Mouse (Mus musculus): ENCODE results near the gene Lst1. TPM values are rescaled to one million over a fixed set of nuclear protein-coding genes. Genes with fewer than 3 reads are reported as not detected.

Lst1 gene
- polyA plus RNA-seq, 1 experiment from 2014 or later, result 4.7 TPM

DNA sequence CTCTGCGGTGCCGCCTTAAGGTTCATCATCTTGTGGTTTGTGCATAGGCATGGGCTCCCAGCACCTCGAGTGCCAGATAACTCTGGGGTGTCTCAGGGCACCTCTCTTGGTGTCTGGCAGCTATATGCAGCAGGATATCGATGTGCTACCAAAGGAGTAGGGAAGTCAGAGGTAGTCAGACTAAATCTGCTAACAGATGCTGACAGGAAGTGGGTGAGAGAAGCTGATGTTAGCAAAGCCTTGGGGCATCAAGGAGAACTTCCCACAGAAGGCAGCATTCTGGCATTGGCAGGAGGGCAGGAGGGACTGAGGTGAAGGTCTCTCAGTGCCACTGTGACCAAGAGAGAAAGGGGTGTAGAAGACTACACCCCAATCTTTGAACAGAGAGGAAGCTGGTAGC, 1.9 kb upstream of the Lst1 start:
- WGBS, result 76% methylated on average over 4 of the region's 4 CpGs
- H3K36me3 ChIP-seq (replicated peaks), result no peaks in the 10 kb centered on the region

DNA sequence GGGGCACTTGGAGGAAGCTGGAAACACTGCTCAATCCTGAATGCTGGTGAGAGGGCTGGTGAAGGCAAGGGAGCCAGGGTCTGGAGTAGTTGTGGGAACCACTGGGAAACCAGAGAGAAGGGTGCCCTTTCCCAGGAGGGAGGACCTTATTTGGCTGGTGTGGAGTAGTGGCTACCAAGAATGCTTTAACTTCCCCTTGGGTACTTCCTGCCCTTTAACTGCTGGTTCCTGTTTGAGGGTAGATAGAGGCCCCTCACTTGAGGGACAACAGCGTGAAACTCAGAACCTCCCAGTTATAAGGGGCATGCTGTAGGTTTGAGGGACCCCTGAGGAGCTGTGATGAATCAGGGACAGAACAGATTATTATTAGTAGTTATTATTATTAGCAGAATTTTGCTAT, 947 bp upstream of the Lst1 start:
- Histone ChIP-seq H3K9me3 (no peaks in the 10 kb centered on the region), H3K27ac (0 out of 2 replicates have a peak overlapping the region, but pooled peaks have one; percentile 15), H3K4me3 (no peak overlapping the region), H3K36me3 (replicated peaks) (no peaks in the 10 kb centered on the region), H3K4me1 (peaks cover 30% of the 10 kb centered on the region), H3K27me3 (ENCODE audit: poor library complexity, severe bottlenecking) (peaks cover 10% of the 10 kb centered on the region)
- DNase-seq (ENCODE audit: extremely low spot score, low spot score), result no peak
- WGBS, result 65% methylated on average over 1 of the region's 1 CpGs

More for the DNA sequence above, 1.9 kb upstream of the Lst1 start:
- H3K4me3 ChIP-seq, result no peak overlapping the region
- H3K27me3 ChIP-seq (ENCODE audit: poor library complexity, severe bottlenecking), result peaks cover 19% of the 10 kb centered on the region
- H3K27ac ChIP-seq, result no peak overlapping the region
- no peak for DNase-seq (ENCODE audit: extremely low spot score, low spot score)
- no peaks in the 10 kb centered on the region for H3K9me3 ChIP-seq
- H3K4me1 ChIP-seq, result peaks cover 34% of the 10 kb centered on the region

DNA sequence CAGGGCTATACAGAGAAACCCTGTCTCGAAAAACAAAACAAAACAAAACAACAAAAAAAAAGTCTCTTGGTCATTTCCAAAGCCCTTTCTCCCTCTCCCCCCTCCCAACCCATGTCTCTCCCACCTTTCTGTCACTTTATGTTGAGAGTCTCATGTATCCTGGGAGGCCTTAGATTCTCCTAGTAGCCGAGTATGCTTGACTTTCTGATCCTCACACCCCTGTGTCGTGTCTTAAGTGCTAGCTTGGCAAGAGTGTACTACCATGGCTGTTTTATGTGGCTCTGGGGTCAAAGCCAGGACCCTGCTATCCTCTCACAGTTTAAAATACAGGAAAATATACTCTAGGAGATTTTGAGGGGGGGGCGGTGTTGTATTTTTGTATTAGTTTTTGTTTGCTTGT, 894 bp downstream of the Lst1 start:
- H3K9me3 ChIP-seq, result no peaks in the 10 kb centered on the region
- H3K4me1 ChIP-seq, result peaks cover 27% of the 10 kb centered on the region
- no peak overlapping the region for H3K4me3 ChIP-seq
- 0 out of 2 replicates have a peak overlapping the region, but pooled peaks have one; percentile 53 for H3K27ac ChIP-seq
- 79% methylated on average over 4 of the region's 4 CpGs for WGBS
- H3K36me3 ChIP-seq (replicated peaks), result no peaks in the 10 kb centered on the region
- DNase-seq (ENCODE audit: extremely low spot score, low spot score), result no peak
- no peaks in the 10 kb centered on the region for H3K27me3 ChIP-seq (ENCODE audit: poor library complexity, severe bottlenecking)

DNA sequence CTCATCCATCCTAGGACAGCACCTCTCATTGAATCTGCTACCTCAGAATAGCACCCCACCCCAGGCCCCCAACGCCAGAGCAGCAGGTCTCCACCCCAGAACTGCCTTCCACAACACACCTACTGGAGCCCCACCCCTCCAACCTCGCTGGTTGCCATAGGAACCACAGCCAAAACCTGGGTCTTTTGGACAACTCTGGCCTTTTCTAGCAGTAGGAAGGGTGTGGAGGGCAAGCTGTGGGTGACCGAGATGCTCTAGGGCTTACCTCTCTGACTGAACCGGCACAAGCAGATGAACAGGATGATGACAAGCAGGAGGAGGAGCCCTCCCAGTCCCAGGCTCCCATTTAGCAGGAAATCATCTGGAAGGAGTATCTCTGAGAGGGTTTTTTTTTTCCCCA, 1.6 kb downstream of the Lst1 start:
- DNase-seq (ENCODE audit: extremely low spot score, low spot score), result peak; percentile 40
- Histone ChIP-seq H3K4me1 (peaks cover 27% of the 10 kb centered on the region), H3K27me3 (ENCODE audit: poor library complexity, severe bottlenecking) (no peaks in the 10 kb centered on the region), H3K36me3 (replicated peaks) (no peaks in the 10 kb centered on the region), H3K27ac (peak overlapping the region; percentile 86), H3K4me3 (peak overlapping the region; percentile 57), H3K9me3 (no peaks in the 10 kb centered on the region)
- under 1% methylated on average over 4 of the region's 4 CpGs for WGBS

DNA sequence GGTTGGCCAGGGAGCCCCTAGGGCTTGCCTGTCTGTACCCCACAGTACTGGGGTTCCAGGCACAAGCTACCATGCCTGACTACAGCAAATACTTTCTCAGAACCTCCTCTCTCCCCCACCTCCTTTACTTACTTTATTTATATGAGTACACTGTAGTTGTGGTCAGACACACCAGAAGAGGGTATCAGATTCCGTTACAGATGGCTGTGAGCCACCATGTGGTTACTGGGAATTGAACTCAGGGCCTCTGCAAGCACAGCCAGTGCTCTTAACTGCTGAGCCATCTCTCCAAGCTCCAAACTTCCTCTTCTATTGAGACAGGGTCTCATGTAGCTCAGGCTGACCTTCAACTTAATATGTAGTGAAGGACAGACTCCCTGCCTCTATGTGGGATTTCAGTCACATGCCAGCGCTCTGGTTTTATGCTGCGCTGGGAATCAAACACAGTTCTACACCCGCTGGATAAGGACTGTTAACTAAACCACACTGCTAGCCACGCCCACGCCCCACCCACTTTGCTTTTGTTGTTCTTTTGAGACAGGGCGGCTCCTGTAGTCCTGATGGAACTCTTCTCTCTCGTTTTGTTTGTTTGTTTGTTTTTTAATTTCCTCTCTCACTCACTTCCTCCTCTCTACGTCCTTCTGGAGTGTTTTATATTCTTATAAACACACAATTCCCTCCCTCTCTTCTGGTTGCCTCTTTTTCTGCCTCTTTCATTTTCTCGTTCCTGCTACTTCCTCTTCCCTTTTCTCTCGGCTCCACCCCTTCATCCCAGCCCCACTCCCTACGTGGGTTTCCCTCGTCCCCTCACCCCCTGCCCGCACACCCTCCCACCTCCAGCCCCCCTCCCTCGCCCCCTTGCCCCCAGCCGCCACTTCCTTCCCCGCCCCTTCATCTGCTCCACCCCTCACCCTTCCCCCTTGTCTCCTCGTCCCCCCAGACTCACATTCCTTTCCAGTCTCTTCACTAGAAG, 2.3 kb downstream of the Lst1 start:
- H3K27me3 ChIP-seq (ENCODE audit: poor library complexity, severe bottlenecking), result no peaks in the 10 kb centered on the region
- H3K27ac ChIP-seq, result peak overlapping the region; percentile 86
- no peaks in the 10 kb centered on the region for H3K36me3 ChIP-seq (replicated peaks)
- peaks cover 27% of the 10 kb centered on the region for H3K4me1 ChIP-seq
- H3K4me3 ChIP-seq, result peak overlapping the region; percentile 57
- H3K9me3 ChIP-seq, result no peaks in the 10 kb centered on the region
- 4% methylated on average over 18 of the region's 18 CpGs for WGBS
- peak; percentile 62 for DNase-seq (ENCODE audit: extremely low spot score, low spot score)

DNA sequence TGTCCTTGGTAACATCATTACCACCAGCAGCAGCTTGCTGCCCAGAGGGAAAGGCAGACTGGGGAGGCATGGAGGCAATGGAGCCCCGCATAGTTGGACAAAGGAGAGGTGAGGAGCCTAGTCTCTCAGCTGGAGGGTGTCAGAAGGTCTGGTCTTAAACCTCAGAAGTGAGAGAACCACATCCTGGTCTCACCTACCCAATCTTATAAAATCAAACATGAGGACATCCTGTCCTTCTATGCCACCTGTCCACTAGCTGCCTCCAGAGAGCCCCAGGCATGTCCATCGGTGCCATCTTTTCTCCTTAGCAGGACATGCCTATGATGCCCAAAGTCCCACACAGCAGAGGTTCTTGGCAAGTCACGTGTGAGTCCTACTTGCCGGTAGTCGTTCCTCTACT, 8.1 kb downstream of the Lst1 start:
- Histone ChIP-seq H3K36me3 (replicated peaks) (no peaks in the 10 kb centered on the region), H3K4me1 (0 out of 2 replicates have a peak, but pooled peaks cover 3% of the 10 kb centered on the region), H3K9me3 (no peaks in the 10 kb centered on the region), H3K4me3 (no peak overlapping the region), H3K27ac (no peak overlapping the region), H3K27me3 (ENCODE audit: poor library complexity, severe bottlenecking) (no peaks in the 10 kb centered on the region)
- WGBS, result 92% methylated on average over 5 of the region's 5 CpGs
- no peak for DNase-seq (ENCODE audit: extremely low spot score, low spot score)

DNA sequence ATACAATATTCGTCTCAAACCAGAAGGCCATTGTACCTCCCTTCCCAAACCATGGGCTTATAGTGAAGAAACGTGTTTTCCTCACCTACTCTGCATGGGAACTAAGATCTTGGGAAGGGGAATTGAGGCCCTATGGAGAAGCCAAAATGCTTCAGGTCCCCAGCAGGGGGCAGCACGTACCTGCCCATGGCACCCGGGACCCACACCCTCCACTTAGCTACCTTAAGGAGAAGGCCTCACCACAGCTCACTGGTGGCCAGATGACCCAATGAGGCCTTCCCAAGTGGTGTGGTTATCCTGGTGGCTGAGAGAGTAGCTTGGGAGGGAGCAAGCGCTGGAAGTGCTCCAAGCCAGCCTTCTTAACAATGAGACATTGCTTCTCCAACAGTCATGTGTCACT, 9.7 kb downstream of the Lst1 start:
- WGBS, result 16% methylated on average over 5 of the region's 5 CpGs
- H3K36me3 ChIP-seq (replicated peaks), result no peaks in the 10 kb centered on the region

DNA sequence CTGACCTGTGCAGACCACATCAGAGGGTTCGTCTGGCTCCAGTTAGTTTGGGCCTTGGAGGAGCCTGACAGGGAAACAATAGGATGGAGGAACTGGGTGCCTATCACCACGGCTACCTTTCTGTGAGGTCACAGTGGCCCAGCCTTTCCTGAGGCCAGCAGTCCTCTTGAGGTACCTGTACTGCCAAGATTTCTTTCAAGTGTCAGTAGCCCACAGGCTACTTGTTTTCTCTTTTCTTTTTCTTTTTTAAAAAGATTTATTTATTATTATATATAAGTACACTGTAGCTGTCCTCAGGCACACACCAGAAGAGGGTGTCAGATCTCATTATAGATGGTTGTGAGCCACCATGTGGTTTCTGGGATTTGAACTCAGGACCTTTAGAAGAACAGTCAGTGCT, 12.3 kb downstream of the Lst1 start, which contains the start of gene Aif1:
Gene Aif1 (minus strand): TSS at position 101 of the 400 bp plus-strand sequence.
- DNase-seq (ENCODE audit: extremely low spot score, low spot score), result no peak
- Histone ChIP-seq H3K4me1 (0 out of 2 replicates have a peak, but pooled peaks cover 3% of the 10 kb centered on the region), H3K9me3 (no peaks in the 10 kb centered on the region), H3K27ac (no peak within 1 kb of the TSS), H3K27me3 (ENCODE audit: poor library complexity, severe bottlenecking) (no peaks in the 10 kb centered on the region), H3K36me3 (replicated peaks) (no peaks in the 10 kb centered on the region), H3K4me3 (no peak within 1 kb of the TSS)
- WGBS, result 57% methylated on average over 2 of the region's 2 CpGs

More for the DNA sequence above, 9.7 kb downstream of the Lst1 start:
- H3K9me3 ChIP-seq, result no peaks in the 10 kb centered on the region
- no peak overlapping the region for H3K4me3 ChIP-seq
- H3K27me3 ChIP-seq (ENCODE audit: poor library complexity, severe bottlenecking), result no peaks in the 10 kb centered on the region
- DNase-seq (ENCODE audit: extremely low spot score, low spot score), result peak; percentile 64
- H3K4me1 ChIP-seq, result 0 out of 2 replicates have a peak, but pooled peaks cover 3% of the 10 kb centered on the region
- H3K27ac ChIP-seq, result no peak overlapping the region

DNA sequence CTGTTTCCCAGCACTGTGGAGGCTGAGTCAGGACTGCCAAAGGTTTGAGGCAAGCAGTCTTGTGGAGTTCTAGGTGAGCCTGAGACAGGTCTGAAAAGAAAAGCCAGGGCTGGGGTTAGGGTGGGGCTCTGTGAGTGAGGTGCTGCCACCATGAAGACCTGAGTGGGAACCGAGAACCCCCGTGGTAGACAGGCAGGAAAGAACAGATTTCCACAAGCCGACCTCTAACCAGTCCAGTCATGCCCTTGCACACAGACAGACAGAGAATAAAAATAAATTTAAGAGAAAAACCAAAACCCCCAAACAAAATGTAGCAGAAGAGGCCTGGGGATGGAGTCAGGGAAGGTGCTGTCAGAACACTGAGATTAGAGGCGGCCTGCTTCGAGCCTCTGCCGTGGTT, 12.9 kb downstream of the Lst1 start:
- WGBS, result 81% methylated on average over 6 of the region's 6 CpGs
- Histone ChIP-seq H3K27me3 (ENCODE audit: poor library complexity, severe bottlenecking) (no peaks in the 10 kb centered on the region), H3K9me3 (no peaks in the 10 kb centered on the region), H3K4me1 (0 out of 2 replicates have a peak, but pooled peaks cover 3% of the 10 kb centered on the region), H3K27ac (no peak overlapping the region), H3K36me3 (replicated peaks) (no peaks in the 10 kb centered on the region), H3K4me3 (no peak overlapping the region)
- DNase-seq (ENCODE audit: extremely low spot score, low spot score), result no peak

DNA sequence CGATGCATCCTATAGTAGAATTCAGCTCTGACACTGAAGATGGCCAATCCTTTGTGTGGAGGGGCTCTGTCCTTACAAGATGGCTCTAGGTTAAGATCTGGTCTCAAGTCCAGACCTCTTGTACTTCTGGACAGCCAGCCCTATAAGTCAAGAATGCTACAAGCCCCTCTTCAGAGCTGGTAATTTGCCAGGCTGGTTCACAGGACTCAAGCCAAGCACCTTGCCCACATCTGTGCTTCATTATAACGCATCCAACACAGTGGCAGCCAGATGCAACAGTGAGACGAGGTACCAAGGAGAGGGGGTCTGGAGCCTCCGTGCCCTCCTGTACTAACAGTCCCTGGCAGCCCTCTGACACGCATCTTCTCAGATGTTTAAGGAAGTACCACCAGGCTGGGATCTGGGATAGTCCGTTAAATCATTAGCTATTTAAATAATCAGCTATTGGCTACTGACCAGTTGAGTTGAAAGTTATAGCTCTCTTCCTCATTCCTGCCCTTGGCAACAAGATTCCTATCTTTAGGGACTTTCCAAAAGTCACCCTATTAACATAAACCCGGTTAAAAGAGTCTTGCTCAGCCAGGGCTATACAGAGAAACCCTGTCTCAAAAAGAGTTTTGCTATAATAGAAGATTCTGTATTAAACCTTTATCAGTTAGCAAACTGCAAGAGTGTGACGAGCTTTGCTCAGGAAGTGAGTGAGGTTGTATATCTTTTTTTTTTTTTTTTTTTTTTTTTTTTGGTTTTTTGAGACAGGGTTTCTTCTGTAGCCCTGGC, 13.8 kb downstream of the Lst1 start:
- no peaks in the 10 kb centered on the region for H3K36me3 ChIP-seq (replicated peaks)
- H3K27me3 ChIP-seq (ENCODE audit: poor library complexity, severe bottlenecking), result no peaks in the 10 kb centered on the region
- 0 out of 2 replicates have a peak, but pooled peaks cover 3% of the 10 kb centered on the region for H3K4me1 ChIP-seq
- 79% methylated on average over 8 of the region's 8 CpGs for WGBS
- no peak overlapping the region for H3K4me3 ChIP-seq
- no peak for DNase-seq (ENCODE audit: extremely low spot score, low spot score)
- H3K9me3 ChIP-seq, result no peaks in the 10 kb centered on the region
- H3K27ac ChIP-seq, result no peak overlapping the region

DNA sequence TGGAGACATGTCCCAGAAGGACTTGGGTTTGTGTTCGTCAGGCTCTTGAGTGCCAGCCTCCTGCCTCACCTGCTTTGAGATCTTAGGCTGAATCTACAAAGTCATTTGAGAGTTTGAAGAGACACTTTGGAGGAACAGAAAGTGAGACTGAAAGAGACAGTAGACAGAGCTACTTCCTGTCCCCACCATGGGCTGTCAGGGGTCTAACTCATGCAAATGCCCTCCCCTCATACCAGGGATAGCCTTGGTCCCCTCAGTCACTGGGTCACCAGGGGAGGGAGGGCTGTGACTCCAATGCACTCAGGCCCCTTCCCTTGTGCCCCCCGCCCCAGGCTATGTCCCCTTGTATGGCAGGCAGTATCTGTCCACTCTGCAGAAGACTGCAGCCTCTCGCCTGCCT, 14.9 kb downstream of the Lst1 start:
- Histone ChIP-seq H3K4me3 (no peak overlapping the region), H3K27me3 (ENCODE audit: poor library complexity, severe bottlenecking) (no peaks in the 10 kb centered on the region), H3K4me1 (0 out of 2 replicates have a peak, but pooled peaks cover 3% of the 10 kb centered on the region), H3K27ac (no peak overlapping the region), H3K9me3 (no peaks in the 10 kb centered on the region), H3K36me3 (replicated peaks) (no peaks in the 10 kb centered on the region)
- no peak for DNase-seq (ENCODE audit: extremely low spot score, low spot score)
- 77% methylated on average over 3 of the region's 3 CpGs for WGBS

DNA sequence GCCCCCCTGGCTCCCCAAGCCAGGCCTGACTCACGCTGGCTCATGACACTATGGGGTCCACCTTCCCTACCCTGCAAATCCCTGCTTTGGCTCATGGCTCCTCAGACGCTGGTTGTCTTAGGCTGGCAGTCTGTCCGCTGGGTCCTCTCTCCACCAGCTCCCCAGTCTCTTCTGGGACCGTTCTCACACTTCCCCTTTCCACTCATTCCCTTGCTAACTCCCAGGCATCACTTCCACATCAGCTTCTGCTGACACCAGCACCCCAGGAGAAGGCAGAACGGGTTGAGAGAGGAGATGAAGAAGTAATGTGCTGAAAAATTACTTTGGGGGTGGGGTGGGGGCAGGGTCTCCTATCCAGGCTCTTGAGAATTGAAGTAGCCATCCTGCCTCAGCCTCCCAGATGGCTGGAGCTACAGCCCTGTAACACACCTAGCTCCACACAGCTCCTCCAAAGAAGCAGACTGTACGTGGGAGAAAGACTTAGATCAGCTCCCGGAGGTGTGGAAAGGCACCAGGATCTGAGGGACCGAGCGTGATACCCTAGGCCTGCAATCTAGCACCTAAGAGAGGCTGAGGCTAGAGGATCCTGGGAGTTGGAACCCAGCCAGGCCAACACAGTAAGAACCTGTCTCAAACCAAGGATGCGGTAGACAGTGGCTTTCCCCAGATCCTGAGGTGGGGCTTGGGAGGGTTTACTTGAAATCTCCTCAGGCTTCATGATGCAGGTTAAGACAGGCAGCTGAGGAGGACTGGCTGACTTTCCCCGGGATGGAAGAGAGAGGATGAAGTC, 15.6 kb downstream of the Lst1 start:
- 76% methylated on average over 11 of the region's 11 CpGs for WGBS
- H3K27ac ChIP-seq, result no peak overlapping the region

More for the DNA sequence above, 15.6 kb downstream of the Lst1 start:
- no peaks in the 10 kb centered on the region for H3K36me3 ChIP-seq (replicated peaks)
- 0 out of 2 replicates have a peak, but pooled peaks cover 3% of the 10 kb centered on the region for H3K4me1 ChIP-seq
- no peaks in the 10 kb centered on the region for H3K9me3 ChIP-seq
- DNase-seq (ENCODE audit: extremely low spot score, low spot score), result no peak
- no peak overlapping the region for H3K4me3 ChIP-seq
- no peaks in the 10 kb centered on the region for H3K27me3 ChIP-seq (ENCODE audit: poor library complexity, severe bottlenecking)
